Mouse (Mus musculus) urinary bladder, postnatal 36 days (tissue): ENCODE measurements around the gene Sept9.

Source experiments
- DNase-seq, 2 experiments: peaks; one replicate each; pipeline ENCODE4 v3.0.0; 2022; ENCODE audit warnings: low spot score in 2 of 2, mixed read lengths in 1 of 2

Gene Sept9

DNA sequence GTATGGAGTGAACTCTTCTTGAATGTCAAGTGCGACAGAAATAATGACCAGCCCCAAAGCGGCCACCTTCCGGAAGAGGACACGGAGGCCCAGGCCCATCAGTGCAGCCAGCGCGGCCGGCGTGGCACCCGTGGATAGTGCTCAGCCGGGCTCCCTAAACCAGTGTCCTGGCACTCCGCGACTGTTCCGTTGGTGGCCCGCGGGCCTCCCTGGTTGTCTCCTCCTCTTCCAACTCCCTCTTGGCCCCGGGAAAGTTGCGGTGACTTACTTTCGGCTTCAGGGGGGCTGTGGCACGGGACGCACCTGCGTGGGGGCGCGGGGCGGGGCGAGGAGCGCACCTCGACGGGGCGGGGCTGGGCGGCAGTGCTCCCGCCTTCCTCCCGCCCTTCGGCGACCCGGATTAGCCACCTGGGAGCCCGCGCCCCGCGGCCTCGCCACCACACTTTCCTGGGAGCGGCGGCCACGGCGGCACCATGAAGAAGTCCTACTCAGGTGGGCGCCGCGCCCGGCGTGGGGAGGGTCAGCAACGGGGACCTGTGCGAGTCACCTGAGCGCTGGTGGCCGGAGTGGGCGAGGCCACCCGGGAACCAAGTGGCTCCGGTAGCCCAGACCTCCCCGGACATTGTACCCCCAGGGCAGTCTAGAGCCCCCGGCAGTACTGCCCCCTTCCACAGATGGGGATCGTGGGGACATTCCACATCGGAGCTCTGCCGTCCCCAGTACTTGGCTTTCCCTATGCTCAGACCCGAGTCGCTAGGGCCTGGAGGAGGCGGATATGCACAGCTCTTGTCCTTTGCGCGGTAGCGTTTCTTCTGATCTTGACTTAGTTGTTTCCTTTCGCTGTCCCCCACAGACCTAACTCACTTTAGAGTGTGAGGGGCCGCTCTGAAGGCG is at the start of gene Sept9:
Sept9 (plus strand) TSS at position 380 of the 894 bp plus-strand sequence.
- DNase-seq = peak; percentile 52 to 59

DNA sequence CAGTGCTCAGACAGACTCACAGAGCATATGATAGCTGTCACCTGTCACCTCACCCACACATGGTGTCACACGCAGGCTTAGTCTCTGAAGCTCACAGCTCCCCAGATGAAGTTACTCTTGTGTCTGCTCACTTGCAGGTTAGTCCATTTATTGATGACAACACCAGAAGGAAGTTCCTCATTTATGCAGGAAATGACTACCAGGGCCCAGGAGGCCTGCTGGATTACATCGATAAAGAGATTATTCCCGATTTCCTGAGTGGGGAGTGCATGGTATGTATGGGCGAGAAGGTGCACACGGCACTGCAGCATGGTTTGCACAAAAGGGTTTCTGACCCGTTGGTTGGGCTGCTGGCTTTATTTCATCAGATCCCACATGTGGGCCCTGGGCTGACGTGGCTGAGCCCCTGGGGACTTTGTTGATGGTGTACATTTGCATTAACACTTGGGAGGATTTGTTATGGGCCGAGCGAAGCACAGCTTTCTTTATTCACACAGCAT is 48.9 kb upstream of the Sept9 start:
- no peak for DNase-seq

DNA sequence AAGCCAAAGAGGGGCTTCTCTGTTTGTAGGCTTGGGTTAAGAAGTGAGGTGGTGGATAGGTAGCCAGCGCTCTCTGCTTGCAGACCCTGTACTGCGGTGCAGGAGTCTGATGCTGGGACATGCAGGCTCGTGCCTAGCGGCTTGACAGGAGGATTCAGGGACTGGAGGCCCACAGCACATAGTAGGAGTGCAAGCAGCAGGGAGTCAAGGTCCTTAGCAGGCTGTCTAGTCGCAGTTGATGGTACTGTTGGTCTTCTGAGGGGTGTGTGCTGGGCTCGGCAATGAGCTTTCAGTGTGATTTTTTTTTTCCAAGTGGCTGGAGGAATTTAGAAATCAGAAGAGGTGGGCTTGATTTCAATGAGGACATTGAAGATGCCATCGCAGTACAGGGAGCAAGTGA is 48.0 kb upstream of the Sept9 start:
- no peak for DNase-seq

DNA sequence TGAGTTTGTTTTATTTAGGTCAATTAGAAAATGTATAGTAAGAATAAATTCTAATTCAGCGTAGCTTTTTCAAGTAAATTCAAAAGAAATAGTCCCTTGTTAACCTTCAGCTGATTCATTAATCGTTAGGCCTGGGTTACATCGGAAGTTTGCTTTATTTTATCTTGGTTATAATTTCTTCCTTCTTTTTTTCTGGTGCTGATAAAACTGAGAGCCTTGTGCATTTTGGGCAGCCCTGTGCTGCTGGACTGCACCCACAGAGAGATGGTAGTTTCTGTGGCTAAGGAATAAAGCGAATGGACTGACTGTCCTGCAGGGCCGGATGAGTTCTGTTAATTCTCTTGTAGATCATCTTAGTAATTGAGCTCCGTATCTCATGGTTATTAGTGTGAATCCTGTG is 46.9 kb upstream of the Sept9 start:
- no peak for DNase-seq

DNA sequence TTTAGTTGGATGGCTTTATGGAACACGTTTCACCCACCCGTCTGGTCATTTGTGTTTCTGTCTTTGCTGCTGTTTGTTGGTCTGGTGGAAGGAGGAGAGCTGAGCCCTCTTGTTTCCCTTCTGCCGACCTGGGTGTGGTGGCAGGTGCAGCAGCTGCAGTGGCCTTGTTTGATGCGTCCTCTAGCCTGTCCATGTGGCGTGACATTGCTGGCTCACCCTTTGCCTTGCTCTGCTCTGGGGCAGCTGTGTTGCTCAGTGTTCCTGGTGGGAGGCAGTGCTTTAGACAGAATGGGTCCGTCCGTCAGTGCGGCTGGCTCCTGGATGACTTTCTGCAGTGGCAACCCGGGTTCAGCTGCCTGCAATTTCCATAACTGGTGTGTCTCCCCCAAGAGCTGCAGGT is 45.9 kb upstream of the Sept9 start:
- DNase-seq = no peak

DNA sequence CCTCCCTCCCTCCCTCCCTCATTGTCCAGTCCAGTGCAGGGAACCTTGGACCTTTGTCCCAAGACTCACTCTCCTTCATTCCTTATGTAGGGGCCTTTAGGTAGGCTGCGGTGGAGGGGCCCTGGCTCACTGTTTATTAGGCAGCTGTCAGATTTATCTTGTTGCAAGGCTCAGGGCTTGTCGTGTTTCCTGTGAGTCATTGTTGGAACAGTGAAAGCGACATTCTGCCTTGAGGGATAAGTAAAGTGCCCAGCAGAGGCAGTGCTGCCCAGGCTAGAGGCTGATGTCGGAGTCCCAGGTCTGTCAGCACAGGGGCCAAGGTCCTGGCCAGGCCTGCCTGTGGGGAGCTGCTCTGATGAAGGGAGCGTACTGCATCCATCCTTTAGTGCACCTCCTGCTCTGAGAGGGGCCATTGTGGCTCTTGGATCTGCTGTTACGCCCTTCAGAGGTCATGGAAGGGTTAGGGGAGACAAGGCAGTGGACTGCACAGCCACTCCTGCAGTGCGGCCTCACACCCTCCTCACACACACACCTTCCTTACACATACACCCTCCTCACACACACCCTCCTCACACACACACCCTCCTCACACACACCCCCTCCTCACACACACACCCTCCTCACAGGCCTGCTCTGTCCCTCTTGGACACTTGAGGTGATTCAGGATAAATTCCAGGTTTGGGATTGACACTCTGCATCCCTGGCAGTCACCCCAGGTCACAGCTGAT is 45.2 kb upstream of the Sept9 start:
- no peak for DNase-seq

DNA sequence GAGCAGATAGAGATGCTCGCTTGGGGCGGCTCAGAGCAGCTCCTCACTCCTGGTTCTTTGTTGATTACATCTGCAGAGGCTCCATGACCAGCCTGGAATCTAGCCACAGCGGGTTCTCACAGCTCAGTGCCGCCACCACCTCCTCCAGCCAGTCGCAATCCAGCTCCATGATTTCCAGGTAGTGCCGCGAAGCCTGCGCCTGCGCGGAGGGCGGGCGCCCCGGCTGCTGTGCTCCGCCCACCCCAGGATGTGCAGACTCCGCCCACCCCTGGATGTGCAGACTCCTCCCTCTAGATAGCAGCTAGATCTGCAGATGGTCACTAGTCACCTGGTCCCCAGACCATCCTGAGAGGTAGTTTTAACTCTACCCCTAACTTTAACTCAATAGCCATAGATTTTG is 42.7 kb upstream of the Sept9 start:
- DNase-seq = no peak

DNA sequence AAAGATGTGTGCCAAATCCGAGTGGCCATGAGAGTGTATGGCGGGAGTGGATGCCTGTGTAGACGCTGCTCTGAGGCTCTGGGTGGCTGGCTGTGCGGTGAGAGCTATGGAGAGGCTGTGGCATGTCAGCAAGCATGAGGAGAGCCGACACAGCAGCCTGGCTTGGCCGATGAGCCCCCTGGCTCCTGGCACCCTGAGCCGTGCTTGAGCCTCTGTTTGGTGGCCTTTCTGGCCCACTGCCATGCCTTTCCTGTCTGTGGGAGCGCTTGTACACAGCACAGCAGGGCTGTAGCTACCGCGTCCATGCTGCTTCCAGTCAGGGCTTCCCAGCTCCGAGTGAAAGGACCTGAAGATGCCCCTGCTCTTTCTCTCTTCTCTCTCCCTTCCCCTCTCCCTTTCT is 41.1 kb upstream of the Sept9 start:
- no peak for DNase-seq

DNA sequence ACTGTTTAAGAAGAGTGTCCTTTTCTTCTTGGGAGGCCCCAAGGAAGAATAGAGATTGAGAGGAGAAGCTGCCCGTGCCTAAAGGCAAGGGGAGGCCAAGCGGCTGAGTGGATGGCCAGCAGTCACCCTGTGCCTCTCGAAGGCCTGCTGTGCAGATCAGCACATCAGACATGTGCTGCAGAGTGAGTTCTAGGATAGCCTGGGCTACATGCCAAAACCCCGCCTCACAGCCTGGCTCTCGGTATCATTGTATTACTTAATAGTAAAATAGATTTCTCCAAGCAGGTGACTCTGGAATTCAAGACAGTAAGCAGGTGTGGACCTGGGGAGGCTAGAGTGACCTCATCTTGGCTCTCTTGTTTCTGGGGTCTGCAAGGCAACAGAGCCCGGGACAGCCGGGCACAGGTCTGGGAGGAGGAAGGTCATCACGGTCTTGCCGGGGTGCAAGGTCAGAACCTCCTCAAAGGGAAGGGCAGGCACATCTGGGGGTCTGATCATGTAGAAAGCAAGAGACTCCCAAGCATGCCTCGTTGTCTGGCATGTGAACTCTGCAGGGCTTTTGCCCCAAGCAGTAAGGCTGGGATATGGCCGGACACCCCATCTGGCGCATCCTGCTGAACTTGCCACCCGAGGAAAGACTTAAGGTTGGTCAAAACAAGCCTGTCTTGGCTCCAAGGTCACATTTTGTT is 40.1 kb upstream of the Sept9 start:
- no peak for DNase-seq

DNA sequence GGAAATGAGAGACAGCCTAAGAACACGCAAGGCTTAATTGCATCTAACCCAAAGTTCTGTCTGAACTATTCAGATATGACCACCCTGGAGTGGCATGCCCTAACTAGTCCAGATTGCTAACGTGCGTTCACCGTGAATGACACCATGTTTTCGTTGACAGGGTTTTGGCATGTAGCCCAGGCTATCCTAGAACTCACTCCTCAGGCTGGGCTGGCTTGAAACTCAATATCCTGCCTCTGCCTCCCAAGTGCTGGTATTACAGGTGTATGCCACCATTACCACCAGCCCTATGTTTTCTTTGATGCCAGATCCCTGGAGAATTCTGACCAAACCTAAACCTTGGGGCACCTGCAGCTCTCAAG is 39.5 kb upstream of the Sept9 start:
- no peak for DNase-seq

DNA sequence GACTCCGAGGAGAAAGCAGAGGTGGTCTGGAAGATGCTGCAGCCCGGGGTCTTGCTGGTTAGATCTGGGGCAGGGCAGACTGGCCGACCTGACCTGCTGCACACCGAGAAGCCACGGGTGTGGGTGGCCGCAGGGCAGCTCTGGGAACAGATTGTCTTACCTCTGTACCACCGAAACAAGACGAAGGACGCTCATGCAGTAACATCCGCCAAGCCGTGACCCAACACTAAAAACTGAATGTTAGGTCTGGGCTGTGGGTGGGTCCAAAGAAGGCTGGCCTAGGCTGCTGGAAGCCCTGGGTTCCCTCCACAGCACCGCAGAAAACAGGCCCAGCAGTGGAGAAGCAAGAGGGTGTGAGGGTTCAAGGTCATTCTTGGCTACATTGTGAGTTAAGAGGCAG is 38.7 kb upstream of the Sept9 start:
- DNase-seq = no peak

DNA sequence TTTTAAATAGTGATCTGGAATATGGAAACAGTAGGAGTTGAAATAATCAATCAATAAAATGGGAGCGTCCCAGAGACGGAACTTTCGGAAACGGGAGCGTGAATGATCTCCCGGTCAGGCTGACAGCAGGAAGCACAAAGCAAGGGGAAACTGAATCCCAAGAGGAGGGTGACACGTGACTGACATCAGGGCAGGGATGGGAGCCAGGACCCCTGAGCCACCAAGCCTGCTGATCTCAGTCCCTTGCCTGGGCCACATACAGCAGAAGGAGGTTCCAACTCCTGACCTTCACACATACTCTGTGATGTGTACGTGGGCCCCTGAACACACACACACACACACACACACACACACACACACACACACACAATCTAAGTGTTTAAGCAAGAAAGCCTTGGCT is 37.9 kb upstream of the Sept9 start:
- DNase-seq = no peak

DNA sequence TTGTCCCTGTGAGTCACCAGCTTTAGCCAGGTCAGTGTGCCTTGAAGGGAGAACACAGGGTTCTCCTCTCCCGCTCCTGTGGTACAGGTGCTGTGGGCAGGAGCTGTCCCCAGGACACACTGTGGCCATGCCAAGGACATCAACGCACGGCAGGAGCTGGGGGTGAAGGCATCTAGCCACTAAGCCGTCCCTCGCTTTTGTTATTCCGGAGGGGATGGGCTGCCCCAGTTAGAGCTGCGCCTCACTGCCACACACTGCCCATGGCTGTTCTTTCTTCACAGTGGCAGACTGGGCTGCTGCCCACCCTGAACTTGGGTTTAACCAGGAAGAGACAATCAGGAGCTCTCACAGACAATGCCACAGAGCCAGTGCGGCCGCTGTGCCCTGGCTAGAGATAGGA is 36.4 kb upstream of the Sept9 start:
- DNase-seq = no peak

DNA sequence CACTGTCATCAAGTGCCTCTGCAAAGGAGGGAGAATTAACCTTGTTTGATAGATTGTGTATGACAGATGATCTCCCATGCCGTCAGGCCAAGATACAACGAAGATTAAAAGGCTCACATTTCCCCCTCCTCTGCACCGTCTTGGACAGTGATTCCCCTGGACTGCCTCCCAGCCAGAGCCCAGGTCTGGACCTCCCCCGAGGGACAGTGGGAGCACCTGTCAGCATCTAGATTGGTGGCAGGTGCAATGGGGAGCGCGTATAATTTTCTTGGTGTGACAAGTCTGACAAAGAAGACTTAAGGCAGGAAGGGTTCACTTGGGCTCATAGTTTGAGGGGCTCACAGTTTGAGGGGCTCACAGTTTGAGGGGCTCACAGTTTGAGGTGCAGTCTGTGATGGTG is 35.7 kb upstream of the Sept9 start:
- DNase-seq = no peak

DNA sequence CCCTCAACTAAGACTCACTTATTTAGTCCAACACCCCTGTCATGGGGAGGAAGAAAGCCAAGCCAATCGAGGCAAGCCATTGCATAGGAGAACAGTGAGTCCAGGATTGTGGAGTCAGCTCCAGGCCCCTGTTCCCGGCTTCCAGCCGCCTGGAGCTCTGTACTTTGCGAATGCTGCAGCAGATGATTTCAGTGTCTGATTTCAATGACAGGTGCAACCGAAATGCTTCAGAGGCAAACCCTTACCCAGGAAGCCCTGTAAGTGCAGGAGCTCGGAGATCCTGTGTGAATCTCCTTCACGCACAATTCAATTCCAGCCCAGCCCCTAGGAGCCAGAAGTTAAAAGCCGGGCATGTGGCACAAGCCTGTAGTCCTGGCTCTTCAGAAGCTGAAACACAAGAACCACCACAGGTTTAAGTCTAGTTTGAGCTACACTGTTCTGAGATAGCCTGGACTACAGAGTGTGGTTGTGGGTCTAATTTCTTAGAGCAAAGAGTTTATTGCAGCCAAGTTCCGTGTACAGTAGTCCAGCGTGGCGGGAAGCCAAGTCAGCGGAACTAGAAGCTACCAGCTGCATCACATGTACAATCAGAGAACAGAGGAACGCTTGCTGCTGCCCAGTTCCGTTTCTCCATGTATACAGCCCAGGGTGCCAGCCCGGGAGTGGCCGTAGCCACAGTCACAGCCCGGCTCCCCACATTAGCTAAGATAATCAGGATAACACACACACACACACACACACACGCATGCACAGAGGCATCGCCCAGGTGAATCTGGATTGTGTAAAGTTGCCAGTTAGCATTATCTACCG is 31.0 kb upstream of the Sept9 start:
- no peak for DNase-seq

DNA sequence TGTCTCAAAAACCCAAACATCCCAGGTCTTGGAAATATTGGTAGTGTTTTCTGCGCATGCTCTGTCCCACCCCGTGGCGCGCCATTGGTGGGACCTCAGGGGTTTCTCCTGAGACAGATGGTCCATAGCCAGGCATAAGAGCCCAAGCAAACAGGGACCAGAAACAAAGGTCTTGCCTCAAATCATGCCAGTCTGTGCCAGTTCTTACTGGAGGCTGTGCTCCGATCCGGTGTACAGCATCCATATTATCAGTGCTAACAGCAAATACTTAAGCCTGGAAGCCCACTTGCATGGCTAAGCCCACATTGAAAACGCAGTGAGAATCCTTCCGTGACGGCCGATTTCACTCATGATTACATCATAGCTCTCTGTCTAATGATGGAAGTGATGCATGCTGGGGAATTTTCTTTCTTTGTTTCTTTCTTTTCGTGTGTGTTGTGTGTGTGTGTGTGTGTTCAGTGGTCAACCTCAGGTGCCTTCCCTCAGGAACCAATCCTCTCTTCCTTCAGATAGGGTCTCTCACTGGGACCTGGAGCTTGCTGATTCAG is 30.3 kb upstream of the Sept9 start:
- DNase-seq = no peak

DNA sequence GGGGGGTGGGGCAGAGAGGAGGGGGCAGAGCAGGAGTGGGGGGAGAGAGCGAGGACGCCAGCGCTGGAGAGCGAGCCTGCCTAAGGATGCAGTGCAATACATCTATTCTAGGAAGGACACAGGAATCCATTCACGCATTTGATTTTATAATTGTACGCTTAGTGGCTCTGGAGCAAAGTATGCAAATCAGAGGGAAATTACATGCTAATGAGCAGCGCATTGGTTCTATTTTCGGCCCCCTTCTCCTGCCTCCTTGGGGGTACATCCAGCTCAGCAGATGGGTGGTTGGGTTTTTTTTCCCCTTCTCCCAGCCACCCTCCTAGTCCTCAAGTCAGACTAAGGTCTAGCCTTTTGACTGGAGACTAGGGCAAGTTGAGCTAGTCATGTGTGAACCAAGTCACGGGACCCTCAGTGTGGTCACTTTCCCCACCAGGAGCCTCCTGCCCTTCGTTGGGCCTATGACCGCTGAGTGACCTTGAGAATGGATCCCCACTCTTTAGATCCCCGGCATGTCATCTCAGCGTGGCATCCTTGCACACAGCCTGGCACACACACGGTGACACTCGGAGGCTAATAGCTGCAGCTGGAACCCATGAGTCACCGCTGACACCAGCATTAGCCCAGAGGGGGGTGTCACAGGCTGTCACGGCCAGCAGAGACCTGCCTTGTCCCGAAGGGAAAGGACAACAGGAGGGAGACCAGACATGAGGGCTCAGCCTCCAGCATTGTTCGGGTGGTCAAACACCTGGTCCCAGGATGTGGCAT is 29.5 kb upstream of the Sept9 start:
- no peak for DNase-seq

DNA sequence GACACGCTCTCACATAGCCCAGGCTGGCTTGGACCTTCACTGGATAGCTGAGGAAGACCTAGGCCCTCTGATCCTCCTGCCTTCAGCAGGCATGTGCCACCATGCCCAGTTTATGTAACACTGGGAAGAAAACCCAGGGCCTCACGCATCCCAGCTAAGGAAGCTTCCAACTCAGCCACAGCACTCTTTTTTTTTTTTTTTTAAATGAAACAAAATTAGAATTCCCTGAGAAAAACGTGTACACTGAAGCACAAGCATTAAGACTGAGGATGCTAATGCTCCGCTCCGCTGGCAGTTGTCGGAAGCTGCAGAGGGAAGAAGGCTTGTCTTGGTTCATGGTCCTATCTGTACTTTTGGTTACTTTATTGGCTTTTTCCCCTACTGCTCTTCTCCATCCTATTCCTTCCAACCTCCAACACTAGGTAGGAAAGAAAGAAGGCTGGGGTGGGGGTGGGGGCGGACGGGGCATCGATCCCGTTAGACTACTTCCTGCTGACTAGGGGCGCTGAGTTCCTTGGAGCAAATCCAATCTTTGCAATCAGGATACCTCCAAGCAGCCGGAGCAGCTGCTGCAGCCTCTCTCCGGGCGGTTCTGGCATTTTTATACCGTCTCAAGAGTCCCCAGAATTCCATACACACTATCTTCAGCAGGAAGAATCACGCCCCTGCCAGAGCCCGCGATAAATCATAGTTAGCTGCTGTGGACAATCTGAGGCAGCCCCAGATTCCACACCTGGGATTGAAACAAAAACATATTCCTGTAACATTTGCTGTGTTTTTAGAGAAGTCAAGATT is 25.2 kb upstream of the Sept9 start:
- no peak for DNase-seq

DNA sequence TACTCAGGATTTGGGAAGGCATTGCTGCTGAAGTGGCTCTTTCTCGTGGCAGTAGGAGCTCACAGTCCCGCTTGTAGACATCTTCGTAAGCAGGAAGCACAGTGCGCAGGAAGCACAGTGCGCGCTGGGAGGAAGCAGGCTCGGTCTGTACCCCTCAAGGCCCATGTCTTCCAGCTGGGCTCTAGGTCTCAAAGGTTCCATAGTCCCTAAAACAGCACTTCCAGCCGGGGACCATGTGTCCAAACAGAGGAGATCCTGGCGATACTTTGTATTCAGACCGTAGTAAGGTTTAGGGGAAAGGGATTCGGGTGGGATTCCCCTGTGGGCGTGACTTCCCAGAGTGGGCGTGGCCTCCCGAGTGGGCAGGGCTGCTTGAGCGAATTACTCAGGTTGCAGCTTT is 24.5 kb upstream of the Sept9 start:
- DNase-seq = peak in 1 of 2 experiments; percentile 52

DNA sequence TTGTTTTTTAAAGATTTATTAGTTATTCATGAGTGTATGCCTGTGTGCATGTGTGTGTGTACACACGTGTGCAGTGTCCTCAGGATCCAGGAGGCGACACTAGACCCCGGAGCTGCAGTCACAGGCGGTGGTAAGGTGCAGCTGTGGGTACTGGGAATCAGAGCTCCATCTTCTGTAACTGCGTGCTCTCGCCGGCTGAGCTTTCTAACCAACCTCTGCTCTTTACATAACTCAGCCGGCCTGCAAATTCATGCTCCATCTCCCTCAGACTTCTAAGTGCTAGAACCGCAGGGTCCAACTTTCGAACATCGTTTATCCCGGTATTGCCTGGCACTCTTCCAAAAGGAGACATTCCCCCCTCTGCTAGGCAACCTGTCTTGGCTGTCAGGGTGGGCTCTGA is 24.0 kb upstream of the Sept9 start:
- no peak for DNase-seq
